Mouse (Mus musculus) cerebellum, adult 2 months (tissue): ENCODE results near the gene Il16. TPM values are rescaled to one million over a fixed set of nuclear protein-coding genes. Genes with fewer than 3 reads are reported as not detected.

Source experiments
- DNase-seq, 2 experiments: peaks; one replicate each; pipeline ENCODE4 v3.0.0; 2021
- H3K27ac ChIP-seq: fragments of 200-500 bp; 2 replicates; pipeline ENCODE4 v1.5.1; 2012; ENCODE audit warnings: low read length, control low read depth, inconsistent platforms; ENCODE audit not compliant: insufficient read depth
- H3K27me3 ChIP-seq: fragments of 200-500 bp; 2 replicates; pipeline ENCODE4 v1.6.1; 2012; ENCODE audit warnings: inconsistent platforms, mild to moderate bottlenecking, low read length, moderate library complexity; ENCODE audit not compliant: control insufficient read depth, insufficient read depth
- H3K4me1 ChIP-seq: fragments of 200-500 bp; 2 replicates; pipeline ENCODE4 v1.6.1; 2011; ENCODE audit warnings: low read length; ENCODE audit not compliant: control insufficient read depth, insufficient read depth
- H3K4me3 ChIP-seq: fragments of 200-500 bp; replicated peaks from 2 replicates; pipeline ENCODE3; 2011; ENCODE audit warnings: mild to moderate bottlenecking, low read depth, low read length, control low read depth; ENCODE audit not compliant: insufficient read depth
- CTCF ChIP-seq: fragments of 200-500 bp; IDR thresholded peaks from 2 replicates; pipeline ENCODE4 v1.5.1; 2011; ENCODE audit warnings: low read depth, mild to moderate bottlenecking, control low read depth, low read length, moderate library complexity, borderline replicate concordance; ENCODE audit not compliant: insufficient read depth
- POLR2A ChIP-seq: fragments of 200-500 bp; IDR thresholded peaks from 2 replicates; pipeline ENCODE4 v1.6.1; 2011; ENCODE audit warnings: low read length, control low read depth, borderline replicate concordance; ENCODE audit not compliant: insufficient read depth
- WGBS: fragments of 180-500 bp; shearing (Covaris S2); methylation state at CpG from one replicate; pipeline ENCODE4 v1.1.7; 2018; 5-methylcytosine and 5-hydroxymethylcytosine counted together
- polyA plus RNA-seq: library from polyadenylated mRNA; depleted of rRNA; stranded (reverse); fragments of >200 nt; gene quantifications from 2 replicates; pipeline ENCODE4 v1.2.3, GENCODE M21; 2012

The Il16 gene
- polyA plus RNA-seq, 1 experiment, result 84.9 TPM

GRCm38 (mm10) chr7:83734246-83734645, 11.3 kb downstream of the Il16 start:
- Histone ChIP-seq H3K4me1 (peaks cover 8% of the 10 kb centered on the region; the same call in 1 of the 2 replicates), H3K27me3 (no peaks in the 10 kb centered on the region), H3K4me3 (peak overlapping the region; percentile 71), H3K27ac (peak overlapping the region; percentile 91)
- no peak for TF ChIP-seq POLR2A
- TF ChIP-seq CTCF, result no peak
- 11% methylated on average over 3 of the region's 3 CpGs for WGBS
- DNase-seq, result peak in 1 of 2 experiments; percentile 46

GRCm38 (mm10) chr7:83732781-83733180, 12.7 kb downstream of the Il16 start:
- H3K4me3 ChIP-seq, result peak overlapping the region; percentile 81
- 12% methylated on average over 3 of the region's 3 CpGs for WGBS
- peak overlapping the region; percentile 91 for H3K27ac ChIP-seq

GRCm38 (mm10) chr7:83731961-83732666, 13.4 kb downstream of the Il16 start:
- peak overlapping the region; percentile 81 for H3K4me3 ChIP-seq
- H3K27me3 ChIP-seq, result no peaks in the 10 kb centered on the region
- H3K4me1 ChIP-seq, result peaks cover 6% of the 10 kb centered on the region; the same call in 1 of the 2 replicates
- WGBS, result 11% methylated on average over 15 of the region's 15 CpGs
- H3K27ac ChIP-seq, result peak overlapping the region; percentile 91
- DNase-seq, result peak; percentile 91 to 96
- no peak for TF ChIP-seq CTCF
- peak; percentile 57; the same call in 1 of the 2 replicates for TF ChIP-seq POLR2A

More at GRCm38 (mm10) chr7:83732781-83733180, 12.7 kb downstream of the Il16 start:
- TF ChIP-seq CTCF (no peak), POLR2A (no peak)
- H3K4me1 ChIP-seq, result peaks cover 6% of the 10 kb centered on the region; the same call in 1 of the 2 replicates
- no peaks in the 10 kb centered on the region for H3K27me3 ChIP-seq
- no peak for DNase-seq

GRCm38 (mm10) chr7:83731297-83731696, 14.2 kb downstream of the Il16 start:
- 21% methylated on average over 6 of the region's 6 CpGs for WGBS
- Histone ChIP-seq H3K4me3 (peak overlapping the region; percentile 81), H3K4me1 (peaks cover 10% of the 10 kb centered on the region; the same call in 1 of the 2 replicates), H3K27me3 (no peaks in the 10 kb centered on the region), H3K27ac (peak overlapping the region; percentile 71)
- DNase-seq, result peak in 1 of 2 experiments; percentile 29
- no peak for TF ChIP-seq POLR2A
- no peak for TF ChIP-seq CTCF

- 36% methylated on average over 5 of the region's 5 CpGs for WGBS
- TF ChIP-seq POLR2A (no peak), CTCF (no peak)
- no peak overlapping the region for H3K4me3 ChIP-seq
- peak overlapping the region; percentile 67; the same call in 1 of the 2 replicates for H3K27ac ChIP-seq
- no peaks in the 10 kb centered on the region for H3K27me3 ChIP-seq
- DNase-seq, result peak in 1 of 2 experiments; percentile 13
- peaks cover 39% of the 10 kb centered on the region for H3K4me1 ChIP-seq
These were observed 18.4 kb downstream of the Il16 start for GRCm38 (mm10) chr7:83726936-83727632.

- TF ChIP-seq POLR2A (no peak), CTCF (no peak)
- H3K27me3 ChIP-seq, result no peaks in the 10 kb centered on the region
- H3K4me1 ChIP-seq, result peaks cover 52% of the 10 kb centered on the region
- peak overlapping the region; percentile 67 for H3K27ac ChIP-seq
- DNase-seq, result no peak
- H3K4me3 ChIP-seq, result no peak overlapping the region
These were observed 19.7 kb downstream of the Il16 start for GRCm38 (mm10) chr7:83725801-83726200.

GRCm38 (mm10) chr7:83724541-83724940, 21.0 kb downstream of the Il16 start:
- DNase-seq, result peak in 1 of 2 experiments; percentile 25
- Histone ChIP-seq H3K27ac (peak overlapping the region; percentile 86), H3K4me1 (peaks cover 65% of the 10 kb centered on the region), H3K4me3 (peak overlapping the region; percentile 28), H3K27me3 (no peaks in the 10 kb centered on the region)
- TF ChIP-seq CTCF (no peak), POLR2A (no peak)
- 12% methylated on average over 2 of the region's 2 CpGs for WGBS
